Comparison of ENCODE assay signal across 19 mouse cellular contexts in the genomic region with DNA sequence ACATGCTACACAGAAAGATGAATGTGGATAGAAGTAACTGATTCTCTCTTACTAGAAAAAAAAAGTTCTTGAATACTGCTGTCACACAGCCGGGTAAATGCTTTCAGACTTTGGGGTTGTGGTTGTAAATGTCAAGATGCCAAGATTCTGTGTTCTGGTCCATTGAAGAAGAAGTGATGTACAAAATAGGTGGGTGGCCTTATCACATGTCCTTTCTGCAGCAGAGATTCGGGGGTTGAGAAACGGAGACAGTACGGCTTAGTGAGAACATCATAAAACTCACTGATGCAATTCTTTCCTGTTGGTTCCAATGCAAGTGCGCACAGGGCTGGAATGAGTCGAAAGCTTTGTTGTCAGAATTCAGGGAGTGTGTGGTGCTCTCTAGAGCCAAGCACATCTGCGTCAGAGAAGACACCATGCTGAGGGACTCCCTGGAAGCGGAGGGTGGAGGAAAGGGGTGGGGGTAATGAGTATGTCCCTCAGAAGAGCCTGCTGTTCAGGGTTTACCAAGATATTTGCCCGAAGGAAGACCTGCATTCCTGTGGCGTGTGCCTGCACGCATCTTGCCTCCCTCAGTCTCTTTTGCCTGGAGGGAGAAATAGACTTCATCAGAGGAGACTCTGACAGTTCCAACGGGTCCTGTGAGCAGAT.
DNase-seq lines count a peak whose midpoint lies in the region; ATAC-seq and TF ChIP-seq lines count a peak whose summit lies in the region.
"Had no signal": no experiment of that assay in that cellular context is flagged by ENCODE, and none has a peak within 500 bp of the region (broad histone marks: within the 10 kb centered on the region; RNA-seq: fewer than 3 reads in every experiment).

No protein-coding gene starts in this region.

- CTCF ChIA-PET in Patski (lab: Charles Lee) = interaction anchor here (0.8 kb wide), 1 partner anchor 176 kb away, joined by 3 read pairs; no protein-coding TSS in a partner anchor

- in situ Hi-C loops in Patski (cut with MboI; ENCODE audit: low pct_unique_long_range_greater_than_20kb) = loop anchor here (5.0 to 10.0 kb wide), 3 partner anchors 100 to 420 kb away; no protein-coding TSS in a partner anchor

- H3K4me2 ChIP-seq in limb, embryonic 11.5 days (ENCODE audit: low read depth, severe bottlenecking) = no peak overlapping the region
- H3K4me2 ChIP-seq in embryonic facial prominence, embryonic 11.5 days (ENCODE audit: low read depth, low read length) = no peak overlapping the region
- H3K4me2 ChIP-seq in limb, embryonic 15.5 days = no peak overlapping the region
- H3K4me2 ChIP-seq: hindbrain, embryonic 15.5 days; intestine, embryonic 15.5 days had no signal

- no peak for TF ChIP-seq CTCF in Patski (IDR thresholded peaks at IDR 0.05)

- no peak overlapping the region for H3K27ac ChIP-seq in limb, embryonic 11.5 days (replicated peaks; ENCODE audit: low read depth, low read length)
- no peak overlapping the region for H3K27ac ChIP-seq in limb, embryonic 10.5 days
- H3K27ac ChIP-seq in embryonic facial prominence, embryonic 11.5 days (replicated peaks; ENCODE audit: low read depth, low read length) = no peak overlapping the region; the same call in 1 of the 2 replicates
- no peak overlapping the region for H3K27ac ChIP-seq in limb, embryonic 15.5 days
- H3K27ac ChIP-seq: heart, adult 2 months; hindbrain, embryonic 15.5 days; intestine, embryonic 15.5 days had no signal

- POLR2A ChIA-PET in Patski (lab: Charles Lee) = no interaction called here

- H3K9ac ChIP-seq in limb, embryonic 11.5 days (ENCODE audit: low read length) = no peak overlapping the region
- H3K9ac ChIP-seq in embryonic facial prominence, embryonic 11.5 days (replicated peaks; ENCODE audit: low read length) = no peak overlapping the region
- H3K9ac ChIP-seq in limb, embryonic 15.5 days = no peak overlapping the region
- H3K9ac ChIP-seq: hindbrain, embryonic 15.5 days; intestine, embryonic 15.5 days; liver, postnatal 0 days had no signal

- no peaks in the 10 kb centered on the region for H3K9me3 ChIP-seq in limb, embryonic 11.5 days (ENCODE audit: control insufficient read depth, low read length)
- no peaks in the 10 kb centered on the region for H3K9me3 ChIP-seq in limb, embryonic 10.5 days (replicated peaks)
- no peaks in the 10 kb centered on the region for H3K9me3 ChIP-seq in embryonic facial prominence, embryonic 11.5 days (replicated peaks; ENCODE audit: control insufficient read depth, low read length)
- no peaks in the 10 kb centered on the region for H3K9me3 ChIP-seq in limb, embryonic 15.5 days
- H3K9me3 ChIP-seq: hindbrain, embryonic 15.5 days; intestine, embryonic 15.5 days; megakaryocyte, embryonic 14.5 days had no signal

- no peaks in the 10 kb centered on the region for H3K36me3 ChIP-seq in limb, embryonic 11.5 days (ENCODE audit: control insufficient read depth, insufficient read depth, low read length)
- no peaks in the 10 kb centered on the region for H3K36me3 ChIP-seq in limb, embryonic 10.5 days
- no peaks in the 10 kb centered on the region for H3K36me3 ChIP-seq in embryonic facial prominence, embryonic 11.5 days (replicated peaks; ENCODE audit: control insufficient read depth, insufficient read depth, low read depth, low read length)
- no peaks in the 10 kb centered on the region for H3K36me3 ChIP-seq in limb, embryonic 15.5 days
- H3K36me3 ChIP-seq: hindbrain, embryonic 15.5 days; intestine, embryonic 15.5 days had no signal

- DNase-seq in limb, embryonic 11.5 days (ENCODE audit: low spot score) = peak; percentile 22
- no peak for DNase-seq in limb, embryonic 10.5 days (ENCODE audit: low spot score)
- DNase-seq in Patski (ENCODE audit: low read depth, low spot score) (peak; percentile 93), adipocyte (ENCODE audit: low spot score) (no peak)
- DNase-seq in embryonic facial prominence, embryonic 11.5 days (ENCODE audit: low spot score) = peak; percentile 62
- no peak for DNase-seq in lung, postnatal 25 days (ENCODE audit: low spot score)
- DNase-seq: cerebellum, adult 18-20 months; cerebellum, postnatal 36 days; gastrocnemius, postnatal 10 days; heart, adult 2 months; heart, postnatal 36 days; kidney, postnatal 4 days; liver, postnatal 0 days; lung, postnatal 14 days; thymus, postnatal 14 days had no signal

- H3K4me1 ChIP-seq in limb, embryonic 11.5 days (ENCODE audit: control insufficient read depth, insufficient read depth, low read length) = no peaks in the 10 kb centered on the region
- no peaks in the 10 kb centered on the region for H3K4me1 ChIP-seq in limb, embryonic 10.5 days
- no peaks in the 10 kb centered on the region for H3K4me1 ChIP-seq in embryonic facial prominence, embryonic 11.5 days (ENCODE audit: control insufficient read depth, insufficient read depth, low read length)
- H3K4me1 ChIP-seq in limb, embryonic 15.5 days = no peaks in the 10 kb centered on the region; the same call in 1 of the 2 replicates
- H3K4me1 ChIP-seq: hindbrain, embryonic 15.5 days; intestine, embryonic 15.5 days; megakaryocyte, embryonic 14.5 days had no signal

- no peak overlapping the region for H3K4me3 ChIP-seq in limb, embryonic 11.5 days (ENCODE audit: low read depth, low read length)
- no peak overlapping the region for H3K4me3 ChIP-seq in limb, embryonic 10.5 days
- H3K4me3 ChIP-seq in embryonic facial prominence, embryonic 11.5 days (ENCODE audit: low read depth, low read length) = no peak overlapping the region
- H3K4me3 ChIP-seq in limb, embryonic 15.5 days = no peak overlapping the region
- H3K4me3 ChIP-seq: heart, adult 2 months; hindbrain, embryonic 15.5 days; intestine, embryonic 15.5 days; megakaryocyte, embryonic 14.5 days had no signal

- ATAC-seq in limb, embryonic 11.5 days (ENCODE audit: insufficient number of reproducible peaks, low FRiP score, low TSS enrichment, low read depth) = no peak
- ATAC-seq in Patski = peak; percentile 98
- 0 out of 2 replicates have a peak, but pooled peaks have one; percentile 56 for ATAC-seq in embryonic facial prominence, embryonic 11.5 days (replicated peaks; ENCODE audit: insufficient number of reproducible peaks, low FRiP score, low TSS enrichment, low read depth)
- peak; percentile 44; the same call in 1 of the 2 replicates for ATAC-seq in limb, embryonic 15.5 days (ENCODE audit: insufficient number of reproducible peaks, low FRiP score, low TSS enrichment, low read depth)
- ATAC-seq: intestine, embryonic 15.5 days; liver, postnatal 0 days had no signal

- no peaks in the 10 kb centered on the region for H3K27me3 ChIP-seq in limb, embryonic 11.5 days (ENCODE audit: control insufficient read depth, insufficient read depth, low read length)
- no peaks in the 10 kb centered on the region for H3K27me3 ChIP-seq in limb, embryonic 10.5 days (ENCODE audit: low read depth, poor library complexity, severe bottlenecking)
- H3K27me3 ChIP-seq in Patski = peaks cover 20% of the 10 kb centered on the region
- no peaks in the 10 kb centered on the region for H3K27me3 ChIP-seq in embryonic facial prominence, embryonic 11.5 days (ENCODE audit: control insufficient read depth, insufficient read depth, low read length)
- H3K27me3 ChIP-seq in limb, embryonic 15.5 days = 0 out of 2 replicates have a peak, but pooled peaks cover 3% of the 10 kb centered on the region
- H3K27me3 ChIP-seq: hindbrain, embryonic 15.5 days; intestine, embryonic 15.5 days had no signal

- WGBS in limb, embryonic 11.5 days = 68% methylated on average over 12 of the region's 12 CpGs
- 67% methylated on average over 12 of the region's 12 CpGs for WGBS in limb, embryonic 10.5 days
- WGBS in embryonic facial prominence, embryonic 11.5 days = 55% methylated on average over 12 of the region's 12 CpGs
- 37% methylated on average over 12 of the region's 12 CpGs for WGBS in limb, embryonic 15.5 days

Comparison
In these comparisons a context has a peak if more than half of its experiments do, and no peak if none do; other contexts are left out.
1. DNase-seq: peak in limb, embryonic 11.5 days (single experiment), Patski (single experiment) and embryonic facial prominence, embryonic 11.5 days (single experiment); none in limb, embryonic 10.5 days (single experiment), lung, postnatal 25 days (single experiment) and adipocyte (single experiment).